ENCODE assay signal across 36 mouse cellular contexts in genomic region chr2:80502132-80502531, GRCm38 (mm10). TPM values are rescaled to one million over a fixed set of nuclear protein-coding genes. Genes with fewer than 3 reads are reported as not detected.
"Had no signal": no experiment of that assay in that cellular context is flagged by ENCODE, and none has a peak within 500 bp of the region (broad histone marks: within the 10 kb centered on the region; RNA-seq: fewer than 3 reads in every experiment).

No protein-coding gene starts in this region.

- H3K27ac ChIP-seq: heart, adult 2 months; heart, embryonic 10.5 days; heart, embryonic 13.5 days; heart, embryonic 15.5 days; hindbrain, embryonic 10.5 days; hindbrain, embryonic 12.5 days; hindbrain, embryonic 13.5 days; hindbrain, embryonic 14.5 days; hindbrain, embryonic 15.5 days; hindbrain, postnatal 0 days; intestine, embryonic 15.5 days; kidney, embryonic 15.5 days; kidney, postnatal 0 days; layer of hippocampus, adult 2 months had no signal

- H3K27me3 ChIP-seq: heart, embryonic 12.5 days; heart, embryonic 13.5 days; heart, embryonic 15.5 days; hindbrain, embryonic 12.5 days; hindbrain, embryonic 13.5 days; hindbrain, embryonic 15.5 days; intestine, embryonic 15.5 days; kidney, embryonic 15.5 days had no signal

- H3K4me3 ChIP-seq: heart, adult 2 months; heart, embryonic 10.5 days; heart, embryonic 12.5 days; heart, embryonic 13.5 days; heart, embryonic 15.5 days; hindbrain, embryonic 10.5 days; hindbrain, embryonic 12.5 days; hindbrain, embryonic 13.5 days; hindbrain, embryonic 15.5 days; intestine, embryonic 15.5 days; kidney, embryonic 15.5 days; layer of hippocampus, adult 2 months had no signal

- DNase-seq: heart, adult 2 months; heart, postnatal 10 days; heart, postnatal 14 days; heart, postnatal 36 days; heart, postnatal 4 days; kidney, adult 11 months; kidney, adult 18-20 months; kidney, adult 2 months; kidney, adult 8-10 months; kidney, adult 9 months; kidney, postnatal 10 days; kidney, postnatal 14 days; kidney, postnatal 25 days; kidney, postnatal 36 days; kidney, postnatal 4 days; layer of hippocampus, adult 9-11 months had no signal

- H3K9me3 ChIP-seq: heart, embryonic 10.5 days; heart, embryonic 12.5 days; heart, embryonic 13.5 days; heart, embryonic 15.5 days; hindbrain, embryonic 10.5 days; hindbrain, embryonic 12.5 days; hindbrain, embryonic 13.5 days; hindbrain, embryonic 15.5 days; intestine, embryonic 15.5 days; kidney, embryonic 15.5 days had no signal

- H3K4me2 ChIP-seq: heart, embryonic 11.5 days; heart, embryonic 12.5 days; heart, embryonic 13.5 days; heart, embryonic 15.5 days; hindbrain, embryonic 12.5 days; hindbrain, embryonic 13.5 days; hindbrain, embryonic 14.5 days; hindbrain, embryonic 15.5 days; intestine, embryonic 15.5 days; kidney, embryonic 15.5 days had no signal

- H3K9ac ChIP-seq: heart, embryonic 12.5 days; heart, embryonic 13.5 days; heart, embryonic 15.5 days; hindbrain, embryonic 12.5 days; hindbrain, embryonic 13.5 days; hindbrain, embryonic 14.5 days; hindbrain, embryonic 15.5 days; intestine, embryonic 15.5 days; kidney, embryonic 15.5 days had no signal

- H3K36me3 ChIP-seq: intestine, embryonic 15.5 days had no signal

- H3K4me1 ChIP-seq: heart, embryonic 10.5 days; hindbrain, embryonic 10.5 days; hindbrain, embryonic 12.5 days; hindbrain, embryonic 13.5 days; hindbrain, embryonic 15.5 days; intestine, embryonic 15.5 days; kidney, embryonic 15.5 days had no signal

- ATAC-seq: hindbrain, embryonic 16.5 days; hindbrain, postnatal 0 days; inflammation-experienced regulatory T-cells, adult 6 months; intestine, embryonic 15.5 days; intestine, embryonic 16.5 days; intestine, postnatal 0 days had no signal

RNA-seq across cellular contexts. Expression of gene Frzb, which starts 54.7 kb away (rescaled TPM):
- total RNA-seq: hematopoietic stem cell, adult 5-6 weeks had no signal
- polyA plus RNA-seq: inflammation-experienced regulatory T-cells, adult 6 months had no signal
